Comparison of ENCODE assay signal across 27 mouse cellular contexts in the genomic region with DNA sequence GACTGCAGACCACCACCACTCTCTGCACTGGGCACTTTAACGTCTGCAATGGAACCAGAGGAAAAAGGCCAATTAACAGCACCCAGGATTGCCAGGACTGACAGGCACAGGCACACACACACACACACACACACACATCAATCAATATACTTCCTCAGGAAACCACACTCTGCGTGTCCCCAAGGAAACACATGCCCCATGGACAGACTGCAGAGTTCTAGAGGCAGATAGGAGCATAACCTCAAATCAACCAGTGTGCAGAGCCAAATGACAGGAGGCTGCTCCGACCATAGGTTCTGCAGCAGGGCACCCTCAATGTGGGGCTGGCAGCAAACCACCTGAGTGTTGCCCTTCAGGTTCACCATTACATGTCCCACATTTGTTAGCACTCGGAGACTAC. TPM values are rescaled to one million over a fixed set of nuclear protein-coding genes. Genes with fewer than 3 reads are reported as not detected.
A peak's percentile ranks its signal among the peaks of the same experiment; 100 is the strongest.
DNase-seq lines count a peak whose midpoint lies in the region; ATAC-seq lines count a peak whose summit lies in the region.
"Had no signal": no experiment of that assay in that cellular context is flagged by ENCODE, and none has a peak within 500 bp of the region (broad histone marks: within the 10 kb centered on the region; RNA-seq: fewer than 3 reads in every experiment).

No protein-coding gene starts in this region.

- no peak overlapping the region for H3K4me2 ChIP-seq in hindbrain, embryonic 11.5 days (replicated peaks; ENCODE audit: low read depth, low read length)
- H3K4me2 ChIP-seq: embryonic facial prominence, embryonic 12.5 days; embryonic facial prominence, embryonic 15.5 days; forebrain, embryonic 12.5 days; forebrain, embryonic 15.5 days; heart, embryonic 12.5 days; heart, embryonic 15.5 days; hindbrain, embryonic 14.5 days had no signal

- no peaks in the 10 kb centered on the region for H3K9me3 ChIP-seq in hindbrain, embryonic 10.5 days
- no peaks in the 10 kb centered on the region for H3K9me3 ChIP-seq in hindbrain, embryonic 11.5 days (ENCODE audit: control insufficient read depth, low read length)
- H3K9me3 ChIP-seq: embryonic facial prominence, embryonic 12.5 days; embryonic facial prominence, embryonic 15.5 days; forebrain, embryonic 12.5 days; forebrain, embryonic 15.5 days; heart, embryonic 12.5 days; heart, embryonic 15.5 days had no signal

- H3K27me3 ChIP-seq in hindbrain, embryonic 10.5 days (ENCODE audit: insufficient read depth, poor library complexity, severe bottlenecking) = no peaks in the 10 kb centered on the region
- H3K27me3 ChIP-seq in hindbrain, embryonic 11.5 days (ENCODE audit: control insufficient read depth, insufficient read depth, low read length) = no peaks in the 10 kb centered on the region
- H3K27me3 ChIP-seq: embryonic facial prominence, embryonic 12.5 days; embryonic facial prominence, embryonic 15.5 days; forebrain, embryonic 12.5 days; forebrain, embryonic 15.5 days; heart, embryonic 12.5 days; heart, embryonic 15.5 days had no signal

- no peak overlapping the region for H3K9ac ChIP-seq in hindbrain, embryonic 11.5 days (ENCODE audit: low read depth, low read length)
- H3K9ac ChIP-seq: embryonic facial prominence, embryonic 12.5 days; embryonic facial prominence, embryonic 15.5 days; forebrain, embryonic 12.5 days; forebrain, embryonic 15.5 days; heart, embryonic 12.5 days; heart, embryonic 15.5 days; hindbrain, embryonic 14.5 days had no signal

- no peak for DNase-seq in hindbrain, embryonic 10.5 days (ENCODE audit: low spot score)
- no peak for DNase-seq in hindbrain, embryonic 11.5 days (ENCODE audit: low spot score)
- peak; percentile 51 for DNase-seq in 416B (ENCODE audit: low read depth)
- DNase-seq in cerebellum, adult 11 months = no peak
- DNase-seq: adrenal gland, adult 2 months; adrenal gland, postnatal 14 days; cerebellum, adult 18-20 months; cerebellum, adult 9-10 months; cerebellum, postnatal 14 days; gastrocnemius, postnatal 36 days; heart, adult 18-20 months; heart, postnatal 10 days; heart, postnatal 4 days had no signal

- H3K4me1 ChIP-seq in hindbrain, embryonic 10.5 days (replicated peaks) = peaks cover 13% of the 10 kb centered on the region
- no peaks in the 10 kb centered on the region for H3K4me1 ChIP-seq in hindbrain, embryonic 11.5 days (replicated peaks; ENCODE audit: control insufficient read depth, insufficient read depth, low read length)
- H3K4me1 ChIP-seq: embryonic facial prominence, embryonic 12.5 days; embryonic facial prominence, embryonic 15.5 days; forebrain, embryonic 15.5 days; heart, embryonic 15.5 days had no signal

- 84% methylated on average over 4 of the region's 4 CpGs for WGBS in hindbrain, embryonic 10.5 days
- WGBS in hindbrain, embryonic 11.5 days = 85% methylated on average over 4 of the region's 4 CpGs

- peaks cover 24% of the 10 kb centered on the region for H3K36me3 ChIP-seq in hindbrain, embryonic 10.5 days
- H3K36me3 ChIP-seq in hindbrain, embryonic 11.5 days (ENCODE audit: control insufficient read depth, insufficient read depth, low read length) = no peaks in the 10 kb centered on the region
- H3K36me3 ChIP-seq: embryonic facial prominence, embryonic 12.5 days; heart, embryonic 12.5 days; heart, embryonic 15.5 days had no signal

- no peak overlapping the region for H3K4me3 ChIP-seq in hindbrain, embryonic 10.5 days
- H3K4me3 ChIP-seq in hindbrain, embryonic 11.5 days (ENCODE audit: low read depth, low read length) = no peak overlapping the region
- H3K4me3 ChIP-seq: embryonic facial prominence, embryonic 12.5 days; embryonic facial prominence, embryonic 15.5 days; forebrain, embryonic 12.5 days; forebrain, embryonic 15.5 days; heart, embryonic 12.5 days; heart, embryonic 15.5 days had no signal

- ATAC-seq in hindbrain, embryonic 11.5 days (ENCODE audit: low FRiP score) = no peak
- peak; percentile 93 for ATAC-seq in common myeloid progenitor, adult 5-6 weeks (replicated peaks; ENCODE audit: low read depth, poor library complexity, severe bottlenecking)
- ATAC-seq in megakaryocyte progenitor cell, adult 5-6 weeks (replicated peaks; ENCODE audit: poor library complexity) = peak; percentile 68
- no peak for ATAC-seq in erythroid progenitor cell, adult 5-6 weeks (replicated peaks; ENCODE audit: low FRiP score, poor library complexity, severe bottlenecking)
- ATAC-seq: CD4-positive, CD25-positive, alpha-beta regulatory T cell, adult 4 months; forebrain, embryonic 15.5 days; hindbrain, postnatal 0 days; inflammation-experienced regulatory T-cells, adult 6 months; intestine, postnatal 0 days had no signal

- 0 out of 2 replicates have a peak overlapping the region, but pooled peaks have one; percentile 40 for H3K27ac ChIP-seq in hindbrain, embryonic 10.5 days
- no peak overlapping the region for H3K27ac ChIP-seq in hindbrain, embryonic 11.5 days (ENCODE audit: low read depth, low read length)
- H3K27ac ChIP-seq: embryonic facial prominence, embryonic 12.5 days; embryonic facial prominence, embryonic 15.5 days; forebrain, embryonic 12.5 days; forebrain, embryonic 15.5 days; heart, embryonic 15.5 days; hindbrain, embryonic 14.5 days; hindbrain, postnatal 0 days had no signal

RNA-seq across cellular contexts. Expression of a gene that starts 26.1 kb away (rescaled TPM):
- polyA plus RNA-seq in hindbrain, embryonic 10.5 days (2016; fragmentation: Nextera tagmentation; extraction: Ambion mirVana) = 89.0 and 103 TPM in 2 replicates
- polyA plus RNA-seq in hindbrain, embryonic 11.5 days (2014; fragmentation: Nextera tagmentation; extraction: Ambion mirVana) = 86.2 and 91.2 TPM in 2 replicates
- total RNA-seq in common myeloid progenitor, adult 5-6 weeks (2017) = 16.2 and 16.5 TPM in 2 replicates
- total RNA-seq in megakaryocyte progenitor cell, adult 5-6 weeks (2015) = 19.3 and 19.7 TPM in 2 replicates
- total RNA-seq in megakaryocyte progenitor cell, adult 5-6 weeks (2017) = 8.8 and 10.3 TPM in 2 replicates
- total RNA-seq in erythroid progenitor cell, adult 5-6 weeks (2015; ENCODE audit: low replicate concordance) = 5.0 TPM in 1 of 2 replicates, not detected in the other
- total RNA-seq in erythroid progenitor cell, adult 5-6 weeks (2017; ENCODE audit: low replicate concordance) = 3.7 TPM in 1 of 2 replicates, not detected in the other

Comparison
In these comparisons a context has a peak if more than half of its experiments do, and no peak if none do; other contexts are left out.
1. ATAC-seq: peak in common myeloid progenitor, adult 5-6 weeks (single experiment) and megakaryocyte progenitor cell, adult 5-6 weeks (single experiment); none in hindbrain, embryonic 11.5 days (single experiment) and erythroid progenitor cell, adult 5-6 weeks (single experiment).